Mouse (Mus musculus): ENCODE results near the gene Clspn.

Clspn gene

DNA sequence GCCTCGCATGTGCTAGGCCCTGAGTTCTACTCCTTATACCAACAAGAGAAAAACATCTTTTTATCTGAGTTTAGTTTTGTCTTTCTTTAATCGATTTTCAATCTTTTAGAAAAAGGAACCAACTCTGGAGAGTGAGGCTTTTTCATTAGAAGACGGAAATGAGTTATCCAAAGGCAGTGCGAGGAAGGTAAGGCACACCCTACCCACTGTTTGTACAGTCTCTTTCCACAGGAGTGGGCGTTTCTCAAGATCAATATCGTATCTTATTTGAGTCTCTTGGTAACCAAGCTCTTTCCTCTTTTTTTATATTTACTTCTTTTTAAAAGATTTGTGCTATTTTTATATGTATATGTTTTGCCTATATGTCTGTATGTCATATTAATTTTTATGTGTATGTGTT lies 7.1 kb downstream of the Clspn start:
- no peak for DNase-seq (ENCODE audit: low spot score)

GRCm38 (mm10) chr4:126567243-126567642 lies 10.5 kb downstream of the Clspn start:
- no peak for DNase-seq (ENCODE audit: low spot score)

- no peak for DNase-seq (ENCODE audit: low spot score)
Observed at GRCm38 (mm10) chr4:126569783-126570182, 13.0 kb downstream of the Clspn start.

DNA sequence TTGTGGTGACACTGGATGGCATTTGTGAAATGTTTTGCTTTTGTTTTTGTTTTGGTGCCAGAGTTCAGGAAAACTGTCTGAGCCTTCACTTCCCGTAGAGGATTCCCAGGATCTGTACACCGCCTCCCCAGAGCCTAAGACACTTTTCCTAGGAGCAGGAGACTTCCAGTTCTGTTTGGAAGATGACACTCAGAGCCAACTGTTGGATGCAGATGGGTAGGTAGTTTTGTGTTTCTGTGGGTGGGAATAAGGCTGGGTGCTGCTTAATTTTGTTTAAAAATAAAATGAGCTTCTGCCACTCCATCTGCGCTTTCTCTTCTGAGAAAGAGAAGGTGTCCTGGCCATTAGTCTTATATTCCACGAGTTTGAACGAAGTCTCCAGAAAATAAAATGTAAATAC lies 19.5 kb downstream of the Clspn start:
- DNase-seq (ENCODE audit: low spot score) = no peak

- no peak for DNase-seq (ENCODE audit: low spot score)
Observed at GRCm38 (mm10) chr4:126577920-126578319, 21.2 kb downstream of the Clspn start.

- DNase-seq (ENCODE audit: low spot score) = no peak
Observed at GRCm38 (mm10) chr4:126579077-126579476, 22.3 kb downstream of the Clspn start.

GRCm38 (mm10) chr4:126585739-126586138 lies 29.0 kb downstream of the Clspn start:
- no peak for DNase-seq (ENCODE audit: low spot score)

GRCm38 (mm10) chr4:126592039-126592438 lies 35.3 kb downstream of the Clspn start:
- DNase-seq (ENCODE audit: low spot score) = no peak

- peak; percentile 46 for DNase-seq (ENCODE audit: low spot score)
Observed at GRCm38 (mm10) chr4:126599971-126600754, 43.4 kb downstream of the Clspn start.

DNA sequence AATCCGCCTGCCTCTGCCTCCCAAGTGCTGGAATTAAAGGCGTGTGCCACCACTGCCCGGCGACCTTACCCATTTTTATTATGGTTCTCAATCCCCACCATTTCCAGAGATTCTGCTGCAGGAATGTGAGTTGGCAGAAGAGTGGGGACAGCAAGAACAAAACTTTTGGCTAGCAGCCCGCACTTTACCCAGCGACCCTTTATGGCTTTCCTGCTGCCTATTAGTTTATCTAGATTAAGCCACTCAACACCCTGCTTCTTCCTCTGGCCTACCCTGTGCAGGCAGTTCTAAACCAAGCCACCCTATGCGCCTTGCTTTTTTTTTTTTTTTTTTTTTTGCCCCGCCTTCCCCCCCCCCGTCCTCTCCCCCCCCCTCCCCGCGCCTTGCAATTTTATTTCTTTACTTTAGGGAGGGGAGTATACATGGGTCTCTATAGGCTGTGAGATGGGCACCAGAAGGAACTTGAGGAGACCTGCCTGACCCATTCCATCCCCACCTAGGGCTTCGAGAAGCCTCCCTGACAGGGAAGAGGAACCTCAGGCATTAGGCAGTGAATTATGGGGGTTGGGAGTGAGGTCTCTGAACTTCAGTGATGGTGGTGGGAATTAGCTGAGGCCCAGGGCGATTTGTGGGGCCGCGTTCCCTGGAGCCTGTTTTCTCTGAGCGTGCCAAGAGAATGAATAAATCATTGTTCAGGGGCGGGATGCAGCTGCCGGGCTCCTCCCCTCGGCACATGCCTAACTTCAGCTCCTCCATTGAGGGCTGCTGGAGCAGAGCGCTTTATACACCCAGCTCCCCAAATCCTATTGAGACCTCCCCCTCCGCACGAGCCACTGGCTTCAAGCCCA lies 45.1 kb downstream of the Clspn start:
- peak; percentile 26 for DNase-seq (ENCODE audit: low spot score)

- DNase-seq (ENCODE audit: low spot score) = no peak
Observed at GRCm38 (mm10) chr4:126602445-126602762, 45.7 kb downstream of the Clspn start.

DNA sequence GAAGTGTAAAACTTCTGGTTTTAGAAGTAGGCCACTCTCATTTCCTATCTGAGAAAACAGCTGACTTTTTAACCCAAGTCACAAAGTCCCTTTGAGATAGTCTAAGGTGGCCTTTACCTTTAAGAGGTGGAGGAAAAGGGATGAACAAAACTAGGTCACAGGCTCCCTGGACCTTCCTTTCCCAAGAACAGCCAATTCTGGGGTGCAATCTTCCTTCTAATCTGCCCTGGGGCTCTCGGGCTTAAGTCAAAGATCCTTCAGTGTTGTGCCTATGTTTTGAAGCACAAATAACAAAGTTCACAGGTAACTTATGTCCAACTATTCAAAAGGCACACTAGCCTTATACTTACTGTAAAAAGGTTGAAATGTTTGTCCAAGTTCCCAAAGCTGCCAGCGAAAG lies 47.4 kb downstream of the Clspn start:
- DNase-seq (ENCODE audit: low spot score) = no peak

- DNase-seq (ENCODE audit: low spot score) = no peak
Observed at GRCm38 (mm10) chr4:126605751-126606150, 49.0 kb downstream of the Clspn start.

GRCm38 (mm10) chr4:126609606-126610181 lies 53.0 kb downstream of the Clspn start, which contains the start of gene 5730409E04Rik:
Gene 5730409E04Rik, plus strand, starts transcription at chr4:126609818.
- DNase-seq (ENCODE audit: low spot score) = peak; percentile 69

GRCm38 (mm10) chr4:126611991-126612390 lies 55.3 kb downstream of the Clspn start:
- no peak for DNase-seq (ENCODE audit: low spot score)

DNA sequence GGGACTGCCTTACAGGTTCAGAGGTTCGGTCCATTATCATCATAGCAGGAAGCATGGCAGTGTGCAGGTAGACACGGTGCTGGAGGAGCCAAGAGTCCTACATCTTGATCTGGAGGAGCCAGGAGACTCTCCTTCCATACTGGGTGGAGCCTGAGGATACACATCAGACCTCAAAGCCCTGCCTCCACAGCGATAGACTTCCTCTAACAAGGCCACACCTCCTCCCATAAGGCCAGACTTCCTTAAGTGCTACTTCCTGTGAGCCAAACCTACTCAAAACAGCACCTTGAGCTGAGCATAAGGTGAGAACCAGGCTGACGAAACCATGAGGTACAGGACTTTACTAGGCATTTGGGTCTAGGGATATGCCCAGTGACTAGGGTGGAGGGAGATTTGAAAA lies 59.6 kb downstream of the Clspn start:
- no peak for DNase-seq (ENCODE audit: low spot score)

DNA sequence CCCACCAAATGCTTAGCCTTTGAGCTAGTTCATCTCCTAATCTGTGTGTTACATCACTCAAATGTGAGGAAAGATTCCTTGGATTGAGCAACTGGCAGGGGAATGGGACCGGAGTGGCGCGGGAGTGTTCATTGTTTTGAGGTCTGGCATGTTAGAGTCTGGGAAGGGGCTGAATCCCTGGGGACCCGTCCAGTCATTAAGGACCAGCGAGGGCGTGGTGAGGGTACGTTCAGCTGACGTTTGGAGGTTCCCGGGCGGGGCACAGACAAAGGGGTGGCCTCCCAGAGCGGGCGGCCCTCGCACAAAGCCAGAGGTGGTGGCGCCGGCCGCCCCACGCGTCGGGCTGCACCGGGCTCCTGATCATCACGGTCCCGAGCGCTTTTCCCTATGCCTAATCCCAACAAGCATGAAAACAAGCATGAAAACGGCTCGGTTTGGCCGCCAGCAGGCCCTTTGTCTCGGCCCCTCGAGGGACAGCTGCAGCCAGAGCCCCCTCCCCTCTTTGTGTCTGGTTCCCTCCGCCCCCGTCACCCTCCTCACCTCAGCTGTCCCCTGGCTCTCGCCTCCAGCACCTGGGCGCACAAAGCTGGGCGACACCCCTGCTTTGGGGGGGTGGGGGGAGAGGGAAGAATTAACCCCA lies 63.1 kb downstream of the Clspn start:
- DNase-seq (ENCODE audit: low spot score) = no peak

GRCm38 (mm10) chr4:126620349-126620874 lies 63.7 kb downstream of the Clspn start:
- no peak for DNase-seq (ENCODE audit: low spot score)

DNA sequence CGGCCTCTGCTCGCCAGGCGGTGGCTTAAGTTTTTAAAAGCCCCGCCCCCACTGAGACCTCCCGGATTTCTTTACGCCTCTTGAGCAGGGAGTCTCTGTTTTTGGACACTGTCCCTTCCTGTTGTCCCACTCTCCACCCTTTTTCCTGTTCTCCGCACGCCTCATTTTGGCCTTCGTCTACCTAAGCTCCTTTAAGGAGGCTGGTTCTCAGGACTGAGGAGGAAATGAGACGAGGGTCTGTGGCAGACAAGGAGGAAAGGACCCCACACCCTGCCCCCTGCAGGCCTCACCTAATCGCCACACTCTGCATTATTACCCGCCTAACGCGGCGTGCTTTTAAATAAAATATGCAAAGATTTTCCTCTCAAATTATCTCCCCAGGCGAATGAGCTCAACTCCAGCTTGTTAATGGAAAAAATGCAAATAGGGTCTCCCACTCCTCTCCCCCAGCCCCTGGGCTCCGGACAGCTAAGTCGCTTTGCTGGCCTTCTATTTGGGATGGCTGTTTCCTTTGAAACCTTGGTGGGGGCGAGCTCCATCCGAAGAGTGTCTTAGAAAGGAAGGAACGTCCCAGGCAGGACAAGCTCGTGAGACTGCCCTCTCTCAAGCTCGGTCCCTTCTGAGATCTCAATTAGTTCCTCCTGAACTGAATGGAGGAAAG lies 70.4 kb downstream of the Clspn start:
- DNase-seq (ENCODE audit: low spot score) = no peak

DNA sequence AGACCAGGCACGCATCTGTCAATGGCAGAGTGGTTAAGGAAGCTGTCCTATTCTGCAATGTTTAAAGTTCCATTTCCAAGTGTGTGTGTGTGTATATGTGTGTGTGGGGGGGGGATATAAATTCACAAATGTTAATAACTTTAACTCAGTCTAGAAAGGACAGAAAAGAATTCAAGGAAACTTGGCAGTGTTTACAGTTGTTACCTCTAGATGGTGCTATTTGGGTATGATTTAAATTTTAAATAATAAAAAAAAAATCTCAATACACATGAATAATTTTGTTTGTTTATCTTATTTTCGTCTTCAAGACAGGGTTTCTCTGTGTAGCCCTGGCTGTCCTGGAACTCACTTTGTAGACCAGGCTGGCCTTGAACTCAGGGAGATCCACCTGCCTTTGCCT lies 75.2 kb downstream of the Clspn start:
- no peak for DNase-seq (ENCODE audit: low spot score)

- no peak for DNase-seq (ENCODE audit: low spot score)
Observed at GRCm38 (mm10) chr4:126632668-126633067, 75.9 kb downstream of the Clspn start.

DNA sequence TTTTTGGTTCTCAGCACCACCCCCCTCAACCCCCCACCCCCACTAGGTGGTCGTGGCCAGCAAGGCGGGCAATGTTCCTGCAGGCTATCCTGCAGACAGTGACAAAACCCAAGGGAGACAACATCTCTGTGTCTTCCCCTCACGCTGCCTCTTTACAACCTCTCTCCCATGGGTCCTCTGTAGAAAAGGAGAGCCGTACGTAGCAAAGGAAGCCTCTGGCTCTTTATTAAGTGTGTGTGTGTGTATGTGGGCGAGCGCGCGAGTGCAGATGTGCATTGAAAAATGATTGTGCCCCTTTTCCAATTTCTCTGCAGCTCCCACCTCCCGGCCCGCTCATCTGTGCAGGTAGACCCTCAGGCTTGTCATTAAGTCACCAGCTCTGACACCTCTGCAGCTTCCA lies 79.6 kb downstream of the Clspn start:
- no peak for DNase-seq (ENCODE audit: low spot score)

Data from ovary, postnatal 14 days (tissue).